Mouse (Mus musculus): ENCODE results near the gene Gm43720.

Gm43720 gene

GRCm38 (mm10) chr5:138279585-138280424 is at the start of gene Gm43720, which contains the start of the genes Gpc2 and Stag3:
TSS of gene Gm43720 (minus strand) at chr5:138279958.
TSS of gene Gpc2 (minus strand) at chr5:138280005.
TSS of gene Stag3 (plus strand) at chr5:138280240.
- peak; percentile 100 for DNase-seq (ENCODE audit: inconsistent ontology term)

DNA sequence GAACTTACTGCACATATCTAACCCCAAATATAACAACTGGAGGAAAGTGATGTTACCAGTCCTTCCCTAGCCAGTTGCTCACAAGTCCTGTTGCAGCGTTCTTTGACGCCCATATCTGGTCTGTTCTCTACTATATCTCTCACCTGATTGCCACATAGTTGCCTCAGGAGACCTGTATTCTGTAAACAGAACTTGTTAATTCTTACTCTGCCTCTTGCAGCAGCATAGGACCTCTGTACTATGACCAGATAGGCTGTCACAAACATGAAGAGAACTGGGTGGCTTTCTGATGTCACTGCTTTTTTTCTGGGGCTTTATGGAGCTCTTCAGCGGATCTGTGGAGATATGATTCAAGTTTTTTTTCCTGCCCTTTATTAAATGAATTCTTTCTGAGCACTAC is 33.0 kb upstream of the Gm43720 start:
- no peak for DNase-seq (ENCODE audit: inconsistent ontology term)

- no peak for DNase-seq (ENCODE audit: inconsistent ontology term)
Measured at GRCm38 (mm10) chr5:138299613-138300012, 19.9 kb upstream of the Gm43720 start.

GRCm38 (mm10) chr5:138294158-138294557 is 14.4 kb upstream of the Gm43720 start:
- DNase-seq (ENCODE audit: inconsistent ontology term): no peak

DNA sequence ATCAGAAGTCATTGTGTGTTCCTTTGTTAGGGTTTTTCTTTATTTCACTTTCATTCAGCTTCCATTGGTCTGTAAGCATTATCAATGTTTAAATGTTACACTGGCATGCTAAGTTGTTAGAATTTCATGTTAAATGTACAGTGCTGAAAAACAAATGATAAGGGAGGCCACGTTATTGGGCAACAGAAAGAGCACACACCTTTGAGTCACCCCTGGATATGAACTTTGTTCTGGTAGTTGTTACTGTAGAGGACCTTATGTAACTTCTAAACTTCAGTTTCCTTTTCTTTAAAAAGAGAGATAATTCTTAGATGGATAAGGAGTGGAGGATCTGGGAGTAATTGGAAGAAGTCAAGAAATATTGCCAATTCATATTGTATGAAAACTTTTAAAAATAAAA is 11.9 kb upstream of the Gm43720 start:
- DNase-seq (ENCODE audit: inconsistent ontology term): no peak

GRCm38 (mm10) chr5:138287861-138288260 is 8.1 kb upstream of the Gm43720 start:
- DNase-seq (ENCODE audit: inconsistent ontology term): no peak

DNA sequence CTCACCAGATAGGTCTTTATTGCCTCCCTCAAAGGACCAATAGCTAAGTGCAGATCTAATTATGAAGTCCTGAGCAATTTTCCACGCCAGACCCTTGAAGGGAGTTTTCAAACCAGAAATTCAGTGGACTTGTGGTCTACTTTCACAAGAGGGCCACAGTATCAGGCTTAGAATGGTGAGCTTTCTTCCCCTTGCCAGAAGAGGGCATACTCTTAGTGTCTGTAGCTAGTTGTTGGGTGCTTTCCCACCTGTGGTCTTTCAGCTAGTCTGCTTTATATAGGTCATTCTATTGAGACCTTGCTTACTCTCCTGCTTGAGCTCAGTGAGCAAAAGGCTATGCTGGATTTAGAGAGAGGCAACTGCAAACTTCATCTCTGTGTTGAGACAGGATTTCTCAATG is 3.8 kb upstream of the Gm43720 start:
- DNase-seq (ENCODE audit: inconsistent ontology term): no peak

DNA sequence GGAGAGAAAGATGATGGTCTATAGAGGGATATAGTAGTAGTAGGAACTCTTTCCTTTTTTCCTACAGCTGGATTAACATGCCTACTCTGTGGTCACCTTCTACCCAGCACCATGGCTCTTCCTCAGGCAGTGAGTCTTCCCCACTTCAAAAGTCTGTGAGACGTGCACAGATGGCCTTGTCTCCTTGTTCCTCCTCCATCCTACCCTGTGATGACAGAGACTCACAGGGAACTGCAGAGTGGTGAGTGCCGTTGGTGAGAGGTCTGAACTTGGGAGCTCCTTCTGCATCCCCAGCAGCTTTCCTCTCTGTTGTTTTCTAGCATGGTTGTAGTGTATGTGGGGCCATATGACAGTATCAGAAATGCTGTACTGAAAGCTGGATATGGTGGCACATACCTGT is 2.0 kb upstream of the Gm43720 start:
- no peak for DNase-seq (ENCODE audit: inconsistent ontology term)

DNA sequence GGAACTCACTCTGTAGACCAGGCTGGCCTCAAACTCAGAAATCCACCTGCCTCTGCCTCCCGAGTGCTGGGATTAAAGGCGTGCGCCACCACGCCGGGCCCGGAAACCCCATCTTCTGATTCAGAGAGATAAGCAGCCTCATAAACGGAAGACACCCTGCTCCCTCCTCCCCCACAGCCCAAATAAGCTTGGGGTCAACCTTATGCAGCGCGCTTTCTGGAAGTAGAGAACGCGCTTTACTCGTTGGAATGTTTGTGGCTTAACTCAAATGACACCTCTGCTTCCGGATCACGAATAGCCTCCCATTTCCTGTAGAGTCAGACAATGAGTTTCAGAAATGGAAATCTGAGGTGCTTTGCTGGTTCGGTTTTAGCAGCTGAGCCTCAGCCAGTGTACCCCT is 1.1 kb upstream of the Gm43720 start:
- DNase-seq (ENCODE audit: inconsistent ontology term): no peak

- no peak for DNase-seq (ENCODE audit: inconsistent ontology term)
Measured at GRCm38 (mm10) chr5:138280425-138280768, 639 bp upstream of the Gm43720 start.

DNA sequence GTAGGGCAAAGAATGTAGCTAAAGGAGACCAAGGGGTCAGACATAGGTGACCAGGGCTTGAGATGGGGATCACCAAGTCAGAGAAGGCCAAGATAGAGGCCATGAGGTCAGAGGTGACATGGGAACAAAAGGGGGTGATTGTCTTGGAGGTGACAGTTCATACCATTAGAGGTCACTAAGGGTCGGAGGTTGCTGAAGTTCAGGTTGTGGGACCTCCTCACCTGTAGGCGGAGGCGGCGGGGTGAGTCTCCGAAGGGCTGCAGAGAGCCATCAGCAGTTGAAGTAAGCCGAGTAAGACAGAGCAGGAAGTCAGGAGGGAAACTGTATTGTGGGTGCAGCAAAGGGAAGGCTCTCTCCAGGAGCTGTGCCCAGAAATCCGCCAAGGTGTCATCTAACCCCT is 1.8 kb downstream of the Gm43720 start:
- DNase-seq (ENCODE audit: inconsistent ontology term): no peak

GRCm38 (mm10) chr5:138275216-138276050 is 4.3 kb downstream of the Gm43720 start:
- DNase-seq (ENCODE audit: inconsistent ontology term): no peak

GRCm38 (mm10) chr5:138274186-138274585 is 5.6 kb downstream of the Gm43720 start:
- no peak for DNase-seq (ENCODE audit: inconsistent ontology term)

DNA sequence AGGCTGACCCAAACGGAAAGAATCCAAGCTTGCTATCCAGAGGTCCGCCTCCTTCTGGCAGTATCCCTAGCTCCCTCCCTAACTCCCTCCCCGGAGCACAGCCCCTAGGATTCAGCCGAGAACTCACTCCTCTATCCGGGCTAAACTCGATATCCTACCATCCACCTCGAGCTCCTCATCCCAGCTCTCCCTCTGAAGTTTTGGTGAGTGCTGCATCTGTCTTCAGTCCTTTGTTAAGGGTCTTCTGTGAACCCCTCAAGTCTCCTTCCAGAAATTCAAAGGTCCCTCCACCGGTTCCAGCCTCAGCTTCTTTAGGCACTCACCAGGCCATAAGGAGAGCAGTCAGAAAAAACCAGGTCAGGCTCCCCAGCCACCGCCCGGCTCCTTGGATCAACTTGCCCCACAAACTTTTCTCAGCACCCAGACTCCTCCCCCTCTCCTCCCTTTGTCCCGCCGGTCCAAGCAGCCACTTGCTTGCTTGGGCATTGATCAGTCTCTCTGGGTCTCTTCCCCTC is 7.3 kb downstream of the Gm43720 start, which contains the start of gene Gal3st4:
TSS of gene Gal3st4 (minus strand) at position 432 of the 515 bp plus-strand sequence.
- DNase-seq (ENCODE audit: inconsistent ontology term): peak; percentile 69

- no peak for DNase-seq (ENCODE audit: inconsistent ontology term)
Measured at GRCm38 (mm10) chr5:138271232-138271631, 8.5 kb downstream of the Gm43720 start.

GRCm38 (mm10) chr5:138268980-138269379 is 10.8 kb downstream of the Gm43720 start:
- DNase-seq (ENCODE audit: inconsistent ontology term): no peak

GRCm38 (mm10) chr5:138267114-138267513 is 12.6 kb downstream of the Gm43720 start:
- no peak for DNase-seq (ENCODE audit: inconsistent ontology term)

- DNase-seq (ENCODE audit: inconsistent ontology term): no peak
Measured at GRCm38 (mm10) chr5:138265712-138266111, 14.0 kb downstream of the Gm43720 start.

GRCm38 (mm10) chr5:138264207-138264578 is 15.6 kb downstream of the Gm43720 start:
- no peak for DNase-seq (ENCODE audit: inconsistent ontology term)

DNA sequence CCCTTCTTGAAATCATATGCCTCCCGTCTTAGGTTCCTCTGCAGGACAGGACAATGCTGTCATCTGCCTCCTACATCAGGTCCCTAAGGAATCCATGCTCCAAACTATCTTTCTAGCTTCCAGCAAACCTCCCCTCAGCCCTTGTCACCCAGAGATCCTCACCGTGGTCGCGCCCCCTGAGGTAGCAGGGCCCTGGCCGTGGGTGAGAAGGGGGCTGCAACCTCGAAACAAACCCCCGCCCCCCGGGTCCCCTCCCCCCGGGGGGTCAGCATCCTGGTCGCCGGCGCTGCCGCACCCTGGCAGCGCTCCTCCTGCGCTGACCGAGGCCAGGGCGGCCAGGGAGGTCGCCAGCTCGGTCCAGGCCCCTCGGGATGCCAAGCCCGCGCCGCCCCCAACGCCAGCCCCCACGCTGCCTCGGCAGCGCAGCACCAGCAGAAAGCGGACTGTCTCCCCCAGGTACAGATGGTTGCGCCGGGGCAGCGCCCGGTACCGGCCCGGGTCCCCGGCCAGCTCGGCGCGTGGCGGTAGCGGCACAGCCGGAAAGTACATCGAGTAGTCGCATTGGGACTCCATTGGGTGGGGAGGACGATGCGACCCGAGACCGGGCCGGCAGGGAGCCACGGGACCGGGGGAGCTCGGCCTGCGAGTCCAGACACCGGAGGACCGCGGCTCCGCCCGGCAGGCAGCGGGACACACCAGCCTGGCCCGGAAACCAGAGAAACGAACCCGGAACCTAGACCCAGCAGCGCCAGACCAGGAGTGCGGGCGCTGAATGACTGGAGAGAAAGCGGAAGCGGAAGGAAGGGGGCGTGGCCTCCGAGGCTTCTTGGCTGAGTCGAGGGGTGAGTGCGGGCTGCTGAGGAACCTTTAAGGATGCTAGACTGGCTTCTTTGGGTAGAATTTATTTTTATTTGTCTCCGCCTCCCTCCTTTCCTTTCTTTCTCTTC is 16.2 kb downstream of the Gm43720 start, which contains the start of gene BC037034:
TSS of gene BC037034 (minus strand) at position 774 of the 947 bp plus-strand sequence.
- peak; percentile 92 for DNase-seq (ENCODE audit: inconsistent ontology term)

GRCm38 (mm10) chr5:138262582-138263240 is 17.0 kb downstream of the Gm43720 start:
- no peak for DNase-seq (ENCODE audit: inconsistent ontology term)

Data from Muller cell, postnatal 12 days (primary cell).